10 mouse cellular contexts compared by ENCODE assay signal in the genomic region with DNA sequence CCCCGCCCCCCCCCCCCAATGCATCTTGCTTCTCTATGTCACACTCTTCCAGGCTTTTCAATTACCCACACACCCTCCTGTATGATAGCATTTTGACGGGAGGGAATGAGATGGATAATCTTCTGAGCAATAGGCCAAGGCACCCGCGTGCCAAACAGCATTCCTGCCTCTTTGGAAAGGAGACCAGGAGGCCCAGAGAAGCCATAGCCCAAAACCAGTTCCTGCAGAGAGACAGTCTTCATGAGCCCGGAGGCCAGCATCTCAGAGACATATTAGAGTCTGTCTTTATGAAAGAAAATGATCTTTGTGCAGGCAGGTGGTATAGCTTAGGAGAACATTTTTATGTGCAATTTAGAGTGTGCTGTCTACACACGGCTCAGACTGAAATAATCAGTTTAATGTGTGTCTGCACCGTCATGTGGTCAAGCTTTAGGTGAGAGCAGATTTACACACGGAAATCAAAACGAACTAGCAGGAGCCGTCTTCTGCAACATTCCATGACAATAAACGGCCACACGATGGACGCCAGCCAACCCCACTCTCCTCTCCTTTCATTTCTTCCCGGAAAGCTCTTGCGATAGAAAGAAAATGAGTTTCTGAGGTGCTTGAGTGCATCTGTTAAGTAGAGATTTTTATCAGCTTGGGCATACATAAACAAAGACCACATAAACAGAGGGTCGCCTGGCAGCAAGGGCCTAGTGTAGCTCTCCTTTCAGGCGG.
DNase-seq lines count a peak whose midpoint lies in the region; ATAC-seq lines count a peak whose summit lies in the region.
"Had no signal": no experiment of that assay in that cellular context is flagged by ENCODE, and none has a peak within 500 bp of the region (broad histone marks: within the 10 kb centered on the region; RNA-seq: fewer than 3 reads in every experiment).

No protein-coding gene starts in this region.

- H3K4me1 ChIP-seq in hindbrain, embryonic 12.5 days, result no peaks in the 10 kb centered on the region
- no peaks in the 10 kb centered on the region for H3K4me1 ChIP-seq in hindbrain, embryonic 11.5 days (replicated peaks; ENCODE audit: control insufficient read depth, insufficient read depth, low read length)
- peaks cover 44% of the 10 kb centered on the region for H3K4me1 ChIP-seq in limb, embryonic 10.5 days

- DNase-seq in hindbrain, embryonic 11.5 days (ENCODE audit: low spot score), result no peak
- peak; percentile 16 to 58 for DNase-seq in urinary bladder, postnatal 4 days (ENCODE audit: low spot score in 2 of 2)
- no peak for DNase-seq in urinary bladder, adult 18-20 months (ENCODE audit: low spot score in 2 of 2)
- peak; percentile 57 for DNase-seq in limb, embryonic 10.5 days (ENCODE audit: low spot score)
- no peak for DNase-seq in layer of hippocampus, adult 11-12 months (ENCODE audit: low spot score)
- DNase-seq in adrenal gland, adult (ENCODE audit: inconsistent age in 2 of 2, low spot score in 1 of 2), result no peak
- DNase-seq: thymus, postnatal 14 days had no signal

- WGBS in hindbrain, embryonic 12.5 days, result 67% methylated on average over 17 of the region's 17 CpGs
- 77% methylated on average over 17 of the region's 17 CpGs for WGBS in hindbrain, embryonic 11.5 days
- WGBS in limb, embryonic 10.5 days, result 33% methylated on average over 17 of the region's 17 CpGs

- no peaks in the 10 kb centered on the region for H3K27me3 ChIP-seq in hindbrain, embryonic 12.5 days
- no peaks in the 10 kb centered on the region for H3K27me3 ChIP-seq in hindbrain, embryonic 11.5 days (ENCODE audit: control insufficient read depth, insufficient read depth, low read length)
- no peaks in the 10 kb centered on the region for H3K27me3 ChIP-seq in limb, embryonic 10.5 days (ENCODE audit: low read depth, poor library complexity, severe bottlenecking)
- H3K27me3 ChIP-seq: heart, embryonic 12.5 days had no signal

- no peaks in the 10 kb centered on the region for H3K9me3 ChIP-seq in hindbrain, embryonic 12.5 days (replicated peaks)
- H3K9me3 ChIP-seq in hindbrain, embryonic 11.5 days (ENCODE audit: control insufficient read depth, low read length), result no peaks in the 10 kb centered on the region
- no peaks in the 10 kb centered on the region for H3K9me3 ChIP-seq in limb, embryonic 10.5 days (replicated peaks)
- H3K9me3 ChIP-seq: heart, embryonic 12.5 days had no signal

- 0 out of 2 replicates have a peak overlapping the region, but pooled peaks have one; percentile 1 for H3K27ac ChIP-seq in hindbrain, embryonic 12.5 days
- no peak overlapping the region for H3K27ac ChIP-seq in hindbrain, embryonic 11.5 days (ENCODE audit: low read depth, low read length)
- H3K27ac ChIP-seq in limb, embryonic 10.5 days, result peak overlapping the region; percentile 84

- H3K4me3 ChIP-seq in hindbrain, embryonic 12.5 days, result no peak overlapping the region
- no peak overlapping the region for H3K4me3 ChIP-seq in hindbrain, embryonic 11.5 days (ENCODE audit: low read depth, low read length)
- H3K4me3 ChIP-seq in limb, embryonic 10.5 days, result no peak overlapping the region
- H3K4me3 ChIP-seq: erythroblast, embryonic 14.5 days; heart, embryonic 12.5 days had no signal

- H3K4me2 ChIP-seq in hindbrain, embryonic 12.5 days (replicated peaks), result no peak overlapping the region
- H3K4me2 ChIP-seq in hindbrain, embryonic 11.5 days (replicated peaks; ENCODE audit: low read depth, low read length), result no peak overlapping the region
- H3K4me2 ChIP-seq: heart, embryonic 12.5 days had no signal

- H3K9ac ChIP-seq in hindbrain, embryonic 12.5 days, result no peak overlapping the region
- H3K9ac ChIP-seq in hindbrain, embryonic 11.5 days (ENCODE audit: low read depth, low read length), result no peak overlapping the region
- H3K9ac ChIP-seq: heart, embryonic 12.5 days had no signal

- H3K36me3 ChIP-seq in hindbrain, embryonic 12.5 days, result no peaks in the 10 kb centered on the region
- no peaks in the 10 kb centered on the region for H3K36me3 ChIP-seq in hindbrain, embryonic 11.5 days (ENCODE audit: control insufficient read depth, insufficient read depth, low read length)
- H3K36me3 ChIP-seq in limb, embryonic 10.5 days, result no peaks in the 10 kb centered on the region
- H3K36me3 ChIP-seq: heart, embryonic 12.5 days had no signal

- no peak for ATAC-seq in hindbrain, embryonic 12.5 days (ENCODE audit: low FRiP score)
- no peak for ATAC-seq in hindbrain, embryonic 11.5 days (ENCODE audit: low FRiP score)

Comparison
In these comparisons a context has a peak if more than half of its experiments do, and no peak if none do; other contexts are left out.
1. DNase-seq: peak in urinary bladder, postnatal 4 days (2 of 2) and limb, embryonic 10.5 days (single experiment); none in hindbrain, embryonic 11.5 days (single experiment), urinary bladder, adult 18-20 months (0 of 2), layer of hippocampus, adult 11-12 months (single experiment) and adrenal gland, adult (0 of 2).